In genomic region chr4:101177796-101178195, GRCm38 (mm10) we compare ENCODE assay signal across 22 mouse cellular contexts.
A peak's percentile ranks its signal among the peaks of the same experiment; 100 is the strongest.
DNase-seq lines count a peak whose midpoint lies in the region; ATAC-seq and TF ChIP-seq lines count a peak whose summit lies in the region.
"Had no signal": no experiment of that assay in that cellular context is flagged by ENCODE, and none has a peak within 500 bp of the region (broad histone marks: within the 10 kb centered on the region; RNA-seq: fewer than 3 reads in every experiment).

No protein-coding gene starts in this region.

- H3K36me3 ChIP-seq in liver, adult 2 months (ENCODE audit: control insufficient read depth, insufficient read depth, low read length): peaks cover 81% of the 10 kb centered on the region
- H3K36me3 ChIP-seq in liver, postnatal 0 days (replicated peaks; ENCODE audit: insufficient read depth, low read length): peaks cover 89% of the 10 kb centered on the region
- no peaks in the 10 kb centered on the region for H3K36me3 ChIP-seq in midbrain, embryonic 11.5 days (ENCODE audit: control insufficient read depth, insufficient read depth, low read length)
- 0 out of 2 replicates have a peak, but pooled peaks cover 7% of the 10 kb centered on the region for H3K36me3 ChIP-seq in midbrain, embryonic 15.5 days (replicated peaks)

- TF ChIP-seq EP300 in liver, postnatal 0 days (IDR thresholded peaks at IDR 0.05; ENCODE audit: low read depth): no peak

- TF ChIP-seq CTCF in liver, adult 2 months (IDR thresholded peaks at IDR 0.05; ENCODE audit: low read depth, low read length): no peak
- no peak for TF ChIP-seq CTCF in liver, postnatal 0 days (IDR thresholded peaks at IDR 0.05; ENCODE audit: low read depth)

- H3K9me3 ChIP-seq in liver, postnatal 0 days (ENCODE audit: low read length): no peaks in the 10 kb centered on the region
- no peaks in the 10 kb centered on the region for H3K9me3 ChIP-seq in midbrain, embryonic 11.5 days (ENCODE audit: control insufficient read depth, low read length)
- no peaks in the 10 kb centered on the region for H3K9me3 ChIP-seq in midbrain, embryonic 15.5 days
- H3K9me3 ChIP-seq: G1E had no signal

- 75% methylated on average over 3 of the region's 3 CpGs for WGBS in liver, adult 2 months
- WGBS in liver, postnatal 0 days (ENCODE audit: insufficient replicate concordance): 83% methylated on average over 3 of the region's 3 CpGs
- WGBS in midbrain, embryonic 11.5 days: 91% methylated on average over 3 of the region's 3 CpGs
- WGBS in midbrain, embryonic 15.5 days: 88% methylated on average over 3 of the region's 3 CpGs

- no peak for TF ChIP-seq POLR2A in liver, adult 2 months (IDR thresholded peaks at IDR 0.05; ENCODE audit: extremely low read depth, insufficient read depth, low read length)

- no peak overlapping the region for H3K9ac ChIP-seq in liver, adult 2 months (ENCODE audit: low read depth, low read length)
- H3K9ac ChIP-seq in liver, postnatal 0 days (replicated peaks): no peak overlapping the region
- no peak overlapping the region for H3K9ac ChIP-seq in midbrain, embryonic 11.5 days (ENCODE audit: low read length)
- H3K9ac ChIP-seq in midbrain, embryonic 15.5 days: no peak overlapping the region

- H3K4me1 ChIP-seq in liver, adult 2 months (ENCODE audit: control insufficient read depth, insufficient read depth, low read length): peaks cover 12% of the 10 kb centered on the region; the same call in 1 of the 2 replicates
- H3K4me1 ChIP-seq in liver, postnatal 0 days (ENCODE audit: insufficient read depth): 0 out of 2 replicates have a peak, but pooled peaks cover 4% of the 10 kb centered on the region
- H3K4me1 ChIP-seq in midbrain, embryonic 11.5 days (ENCODE audit: control insufficient read depth, insufficient read depth, low read length): no peaks in the 10 kb centered on the region
- 0 out of 2 replicates have a peak, but pooled peaks cover 4% of the 10 kb centered on the region for H3K4me1 ChIP-seq in midbrain, embryonic 15.5 days

- no peaks in the 10 kb centered on the region for H3K27me3 ChIP-seq in liver, adult 2 months (ENCODE audit: control insufficient read depth, insufficient read depth, low read length)
- H3K27me3 ChIP-seq in liver, postnatal 0 days (ENCODE audit: insufficient read depth, low read length): no peaks in the 10 kb centered on the region
- no peaks in the 10 kb centered on the region for H3K27me3 ChIP-seq in midbrain, embryonic 11.5 days (ENCODE audit: control insufficient read depth, insufficient read depth, low read length)
- H3K27me3 ChIP-seq in midbrain, embryonic 15.5 days (replicated peaks): no peaks in the 10 kb centered on the region
- H3K27me3 ChIP-seq: CH12.LX, Patski had no signal

- H3K79me2 ChIP-seq in liver, adult 2 months (ENCODE audit: control insufficient read depth, insufficient read depth, low read length): peaks cover 3% of the 10 kb centered on the region; the same call in 1 of the 2 replicates

- no peak overlapping the region for H3K4me3 ChIP-seq in liver, adult 2 months (ENCODE audit: insufficient read depth, low read depth, low read length)
- no peak overlapping the region for H3K4me3 ChIP-seq in liver, postnatal 0 days (ENCODE audit: low read depth, low read length)
- no peak overlapping the region for H3K4me3 ChIP-seq in midbrain, embryonic 11.5 days (ENCODE audit: low read depth, low read length)
- no peak overlapping the region for H3K4me3 ChIP-seq in midbrain, embryonic 15.5 days

- peak overlapping the region; percentile 62 for H3K27ac ChIP-seq in liver, adult 2 months (replicated peaks; ENCODE audit: insufficient read depth, low read depth, low read length)
- no peak overlapping the region for H3K27ac ChIP-seq in liver, postnatal 0 days (ENCODE audit: low read depth)
- no peak overlapping the region for H3K27ac ChIP-seq in midbrain, embryonic 11.5 days (ENCODE audit: low read depth, low read length)
- H3K27ac ChIP-seq in midbrain, embryonic 15.5 days: no peak overlapping the region

- no peak for DNase-seq in liver, adult 2 months (ENCODE audit: extremely low read depth, low read depth, low spot score)
- DNase-seq in liver, postnatal 0 days: no peak
- peak; percentile 54 for DNase-seq in midbrain, embryonic 11.5 days (ENCODE audit: low spot score, missing footprints)
- DNase-seq in adipocyte (ENCODE audit: low spot score): peak; percentile 19
- DNase-seq in lung, postnatal 14 days: no peak
- DNase-seq: adrenal gland, adult 2 months; adrenal gland, adult 8-10 months; adrenal gland, postnatal 10 days; adrenal gland, postnatal 14 days; adrenal gland, postnatal 25 days; adrenal gland, postnatal 36 days; B cell, adult 2 months; cerebellum, adult 11 months; cerebellum, adult 11-12 months; cerebellum, adult 18-20 months; cerebellum, adult 2 months had no signal

- no peak overlapping the region for H3K4me2 ChIP-seq in liver, postnatal 0 days (ENCODE audit: low read depth, low read length)
- no peak overlapping the region for H3K4me2 ChIP-seq in midbrain, embryonic 11.5 days
- H3K4me2 ChIP-seq in midbrain, embryonic 15.5 days: no peak overlapping the region

- no peak for ATAC-seq in liver, postnatal 0 days
- ATAC-seq in midbrain, embryonic 11.5 days (ENCODE audit: low FRiP score): no peak
- ATAC-seq in midbrain, embryonic 15.5 days (replicated peaks): no peak
- ATAC-seq: activated CD4-positive, CD25-positive, alpha-beta regulatory T cell, adult 4 months; CD4-positive, CD25-positive, alpha-beta regulatory T cell, adult 4 months; Patski had no signal

Comparison
In these comparisons a context has a peak if more than half of its experiments do, and no peak if none do; other contexts are left out.
1. DNase-seq: peak in midbrain, embryonic 11.5 days (single experiment) and adipocyte (single experiment); none in liver, adult 2 months (single experiment), liver, postnatal 0 days (single experiment) and lung, postnatal 14 days (single experiment).